Mouse (Mus musculus) limb, embryonic 11.5 days (tissue): ENCODE measurements around the gene Dgka. TPM values are rescaled to one million over a fixed set of nuclear protein-coding genes. Genes with fewer than 3 reads are reported as not detected.

Source experiments
- ATAC-seq: fragments of 200-750 bp; cut with Nextera tagmentation; 2 replicates; pipeline ENCODE4 v1.8.0; 2017; ENCODE audit warnings: low read depth; ENCODE audit not compliant: insufficient number of reproducible peaks, low FRiP score, low TSS enrichment
- DNase-seq: peaks from one replicate; pipeline ENCODE4 v3.0.0-alpha.2; 2015; ENCODE audit warnings: low spot score
- H3K27ac ChIP-seq: fragments of 300-500 bp; sonication (generic); replicated peaks from 2 replicates; pipeline ENCODE4 v1.5.1; 2014; ENCODE audit warnings: low read depth, mild to moderate bottlenecking, low read length
- H3K27me3 ChIP-seq: fragments of 300-500 bp; sonication (generic); 2 replicates; pipeline ENCODE4 v1.6.1; 2014; ENCODE audit warnings: mild to moderate bottlenecking, low read length, mixed read lengths; ENCODE audit not compliant: control insufficient read depth, insufficient read depth
- H3K36me3 ChIP-seq: fragments of 300-500 bp; sonication (generic); 2 replicates; pipeline ENCODE4 v1.6.1; 2014; ENCODE audit warnings: mild to moderate bottlenecking, low read length, moderate library complexity, mixed read lengths; ENCODE audit not compliant: control insufficient read depth, insufficient read depth
- H3K4me1 ChIP-seq: fragments of 300-500 bp; sonication (generic); 2 replicates; pipeline ENCODE4 v1.6.1; 2014; ENCODE audit warnings: low read length, mixed read lengths; ENCODE audit not compliant: control insufficient read depth, insufficient read depth
- H3K4me2 ChIP-seq: fragments of 300-500 bp; sonication (generic); 2 replicates; pipeline ENCODE4 v1.6.1; 2014; ENCODE audit warnings: low read depth, mild to moderate bottlenecking, moderate library complexity; ENCODE audit not compliant: severe bottlenecking
- H3K4me3 ChIP-seq: fragments of 300-500 bp; sonication (generic); 2 replicates; pipeline ENCODE4 v1.5.1; 2014; ENCODE audit warnings: low read depth, low read length
- H3K9ac ChIP-seq: fragments of 300-500 bp; sonication (generic); 2 replicates; pipeline ENCODE4 v1.6.1; 2014; ENCODE audit warnings: mild to moderate bottlenecking, low read length
- H3K9me3 ChIP-seq: fragments of 300-500 bp; sonication (generic); 2 replicates; pipeline ENCODE4 v1.6.1; 2016; ENCODE audit warnings: low read length; ENCODE audit not compliant: control insufficient read depth
- WGBS: fragments of 180-500 bp; shearing (Covaris S2); extraction: QIAGEN DNeasy Blood & Tissue Kit; methylation state at CpG from one replicate; pipeline ENCODE4 v1.1.7; 2014; 5-methylcytosine and 5-hydroxymethylcytosine counted together
- polyA plus RNA-seq: library from polyadenylated mRNA; unstranded; fragments of >200 nt; fragmentation: Nextera tagmentation; extraction: Ambion mirVana; gene quantifications from 2 replicates; pipeline ENCODE4 v1.2.1, GENCODE M21; 2014

The Dgka gene
- polyA plus RNA-seq, 1 experiment from 2014 or later = 5.4 TPM

GRCm38 (mm10) chr10:128699611-128700010, 45.0 kb downstream of the Dgka start:
- Histone ChIP-seq H3K9ac (no peak overlapping the region), H3K4me3 (no peak overlapping the region), H3K4me2 (no peak overlapping the region), H3K9me3 (no peaks in the 10 kb centered on the region), H3K27ac (no peak overlapping the region), H3K36me3 (peaks cover 10% of the 10 kb centered on the region; the same call in 1 of the 2 replicates), H3K4me1 (peaks cover 10% of the 10 kb centered on the region; the same call in 1 of the 2 replicates), H3K27me3 (no peaks in the 10 kb centered on the region)
- no peak for DNase-seq
- no peak for ATAC-seq
- 88% methylated on average over 11 of the region's 11 CpGs for WGBS

- Histone ChIP-seq H3K27me3 (no peaks in the 10 kb centered on the region), H3K36me3 (peaks cover 10% of the 10 kb centered on the region; the same call in 1 of the 2 replicates), H3K4me1 (peaks cover 10% of the 10 kb centered on the region; the same call in 1 of the 2 replicates), H3K27ac (no peak overlapping the region), H3K9ac (no peak overlapping the region), H3K9me3 (no peaks in the 10 kb centered on the region), H3K4me3 (no peak overlapping the region), H3K4me2 (no peak overlapping the region)
- ATAC-seq (no peak), DNase-seq (no peak)
- WGBS = 88% methylated on average over 5 of the region's 5 CpGs
These were observed 45.6 kb downstream of the Dgka start for GRCm38 (mm10) chr10:128699006-128699405.

- no peak overlapping the region; the same call in 1 of the 2 replicates for H3K4me3 ChIP-seq
- no peaks in the 10 kb centered on the region for H3K27me3 ChIP-seq
- H3K36me3 ChIP-seq = peaks cover 10% of the 10 kb centered on the region; the same call in 1 of the 2 replicates
- no peak overlapping the region for H3K9ac ChIP-seq
- DNase-seq (no peak), ATAC-seq (no peak)
- no peak overlapping the region for H3K4me2 ChIP-seq
- peaks cover 5% of the 10 kb centered on the region; the same call in 1 of the 2 replicates for H3K4me1 ChIP-seq
- H3K27ac ChIP-seq = no peak overlapping the region
- WGBS = 88% methylated on average over 6 of the region's 6 CpGs
- no peaks in the 10 kb centered on the region for H3K9me3 ChIP-seq
These were observed 47.5 kb downstream of the Dgka start for GRCm38 (mm10) chr10:128697072-128697725.

GRCm38 (mm10) chr10:128695992-128696807, 48.5 kb downstream of the Dgka start, which contains the start of gene Rab5b:
TSS of gene Rab5b (minus strand) at chr10:128696264.
- Histone ChIP-seq H3K27ac (peak within 1 kb of the TSS; percentile 92), H3K9me3 (no peaks in the 10 kb centered on the region), H3K27me3 (no peaks in the 10 kb centered on the region), H3K36me3 (peaks cover 8% of the 10 kb centered on the region; the same call in 1 of the 2 replicates), H3K9ac (peak within 1 kb of the TSS; percentile 92), H3K4me1 (peaks cover 5% of the 10 kb centered on the region; the same call in 1 of the 2 replicates), H3K4me2 (peak within 1 kb of the TSS; percentile 54), H3K4me3 (peak within 1 kb of the TSS; percentile 81)
- 1% methylated on average over 40 of the region's 40 CpGs for WGBS
- ATAC-seq = peak; percentile 98
- DNase-seq = peak; percentile 96

GRCm38 (mm10) chr10:128695411-128695991, 49.2 kb downstream of the Dgka start:
- H3K36me3 ChIP-seq = 0 out of 2 replicates have a peak, but pooled peaks cover 2% of the 10 kb centered on the region
- under 1% methylated on average over 22 of the region's 22 CpGs for WGBS

GRCm38 (mm10) chr10:128674469-128675008, 70.1 kb downstream of the Dgka start:
- Histone ChIP-seq H3K27me3 (no peaks in the 10 kb centered on the region), H3K4me1 (peaks cover 3% of the 10 kb centered on the region; the same call in 1 of the 2 replicates), H3K9ac (no peak overlapping the region), H3K4me2 (peak overlapping the region; percentile 90), H3K27ac (no peak overlapping the region), H3K36me3 (0 out of 2 replicates have a peak, but pooled peaks cover 3% of the 10 kb centered on the region), H3K4me3 (peak overlapping the region; percentile 53), H3K9me3 (no peaks in the 10 kb centered on the region)
- WGBS = 4% methylated on average over 9 of the region's 9 CpGs
- ATAC-seq = no peak
- DNase-seq = no peak

More at GRCm38 (mm10) chr10:128695411-128695991, 49.2 kb downstream of the Dgka start:
- ATAC-seq = no peak; the same call in 1 of the 2 replicates
- Histone ChIP-seq H3K4me3 (peak overlapping the region; percentile 81), H3K4me1 (peaks cover 5% of the 10 kb centered on the region; the same call in 1 of the 2 replicates), H3K4me2 (peak overlapping the region; percentile 54), H3K27ac (peak overlapping the region; percentile 92), H3K27me3 (no peaks in the 10 kb centered on the region), H3K9me3 (no peaks in the 10 kb centered on the region), H3K9ac (peak overlapping the region; percentile 92)
- peak; percentile 31 for DNase-seq

GRCm38 (mm10) chr10:128673763-128674468, 70.7 kb downstream of the Dgka start, which contains the start of gene Suox:
TSS of gene Suox (minus strand) at chr10:128674073.
- WGBS = under 1% methylated on average over 60 of the region's 60 CpGs
- Histone ChIP-seq H3K9ac (peak within 1 kb of the TSS; percentile 62), H3K36me3 (0 out of 2 replicates have a peak, but pooled peaks cover 3% of the 10 kb centered on the region), H3K4me1 (peaks cover 3% of the 10 kb centered on the region; the same call in 1 of the 2 replicates), H3K27ac (no peak within 1 kb of the TSS), H3K4me2 (peak within 1 kb of the TSS; percentile 90), H3K27me3 (no peaks in the 10 kb centered on the region), H3K9me3 (no peaks in the 10 kb centered on the region), H3K4me3 (peak within 1 kb of the TSS; percentile 53)
- DNase-seq = peak; percentile 92
- ATAC-seq = peak; percentile 87
